Mouse (Mus musculus) bone marrow, adult 2 months (tissue): ENCODE measurements at regions not wholly inside any gene's neighbourhood (a gene's known extent, or its start where the extent isn't known, plus 50 kb on each side); places are given as distances from the start of the nearest gene placed in this dataset.

Experiments
- CTCF ChIP-seq: fragments of 200-500 bp; IDR thresholded peaks from 2 replicates; pipeline ENCODE4 v1.5.1; 2011; ENCODE audit warnings: low read length, control low read depth; ENCODE audit not compliant: control insufficient read depth, insufficient read depth
- POLR2A ChIP-seq: fragments of 200-500 bp; IDR thresholded peaks from 2 replicates; pipeline ENCODE4 v1.6.1; 2011; ENCODE audit warnings: low read depth, mild to moderate bottlenecking, control low read depth, low read length, borderline replicate concordance; ENCODE audit not compliant: control insufficient read depth

- TF ChIP-seq POLR2A, result no peak
- no peak for TF ChIP-seq CTCF
Observed at GRCm38 (mm10) chr4:31838592-31838991, 125.3 kb upstream of the Map3k7 start.
